Mouse (Mus musculus) neural tube, embryonic 14.5 days (tissue): ENCODE results near the gene Man2a1. TPM values are rescaled to one million over a fixed set of nuclear protein-coding genes. Genes with fewer than 3 reads are reported as not detected.

Experiments
- ATAC-seq: fragments of 200-750 bp; cut with Nextera tagmentation; 2 replicates; pipeline ENCODE4 v1.8.0; 2017; ENCODE audit warnings: low read depth, mild to moderate bottlenecking, moderate TSS enrichment, moderate library complexity
- H3K27ac ChIP-seq: fragments of 300-500 bp; sonication (generic); 2 replicates; pipeline ENCODE4 v1.5.1; 2014; ENCODE audit warnings: low read depth, mild to moderate bottlenecking, control low read depth, low read length, moderate library complexity, mixed read lengths
- H3K27me3 ChIP-seq: fragments of 300-500 bp; sonication (generic); 2 replicates; pipeline ENCODE4 v1.6.1; 2014; ENCODE audit warnings: low read length; ENCODE audit not compliant: control insufficient read depth, insufficient read depth
- H3K36me3 ChIP-seq: fragments of 300-500 bp; sonication (generic); 2 replicates; pipeline ENCODE4 v1.6.1; 2014; ENCODE audit warnings: low read length, mixed read lengths; ENCODE audit not compliant: control insufficient read depth, insufficient read depth
- H3K4me1 ChIP-seq: fragments of 300-500 bp; sonication (generic); 2 replicates; pipeline ENCODE4 v1.6.1; 2014; ENCODE audit warnings: low read length; ENCODE audit not compliant: control insufficient read depth, insufficient read depth
- H3K4me2 ChIP-seq: fragments of 300-500 bp; sonication (generic); 2 replicates; pipeline ENCODE4 v1.6.1; 2014; ENCODE audit warnings: mild to moderate bottlenecking, low read depth, low read length, control low read depth
- H3K4me3 ChIP-seq: fragments of 300-500 bp; sonication (generic); 2 replicates; pipeline ENCODE4 v1.5.1; 2014; ENCODE audit warnings: low read depth, low read length, control low read depth, mixed read lengths
- H3K9ac ChIP-seq: fragments of 300-500 bp; sonication (generic); replicated peaks from 2 replicates; pipeline ENCODE4 v1.6.1; 2014; ENCODE audit warnings: low read depth, mild to moderate bottlenecking, control low read depth, low read length, mixed read lengths
- H3K9me3 ChIP-seq: fragments of 300-500 bp; sonication (generic); 2 replicates; pipeline ENCODE4 v1.6.1; 2016; ENCODE audit warnings: low read length; ENCODE audit not compliant: control insufficient read depth
- WGBS: fragments of 180-500 bp; shearing (Covaris S2); extraction: QIAGEN DNeasy Blood & Tissue Kit; methylation state at CpG from one replicate; pipeline ENCODE4 v1.1.7; 2014; 5-methylcytosine and 5-hydroxymethylcytosine counted together
- polyA plus RNA-seq: library from polyadenylated mRNA; unstranded; fragments of >200 nt; fragmentation: Nextera tagmentation; extraction: Ambion mirVana; gene quantifications from 2 replicates; pipeline ENCODE4 v1.2.1, GENCODE M21; 2014

The Man2a1 gene
- polyA plus RNA-seq, 1 experiment from 2014 or later = 5.3 TPM

DNA sequence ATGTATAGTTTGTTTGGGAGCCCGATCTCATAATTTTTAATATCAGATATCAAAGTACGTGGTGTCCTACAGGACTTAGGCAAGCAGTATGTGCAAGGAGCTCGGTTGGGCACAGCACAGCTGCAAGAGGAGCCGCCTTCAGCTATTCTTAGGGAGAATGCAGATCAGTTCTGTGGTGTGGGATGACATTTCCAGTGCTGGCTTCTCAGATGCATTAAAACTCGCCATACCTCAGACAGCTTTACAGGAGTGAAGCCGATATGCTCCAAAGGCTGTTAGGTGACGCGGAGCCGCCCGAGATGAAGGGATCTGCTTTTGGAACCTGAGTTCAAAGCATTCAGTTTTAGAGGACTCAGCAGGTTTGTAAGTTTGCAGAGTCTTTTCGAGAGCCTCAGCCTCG, 30.0 kb downstream of the Man2a1 start:
- H3K27me3 ChIP-seq = no peaks in the 10 kb centered on the region
- WGBS = 95% methylated on average over 12 of the region's 12 CpGs
- no peak overlapping the region for H3K9ac ChIP-seq
- no peak overlapping the region for H3K27ac ChIP-seq
- no peak overlapping the region for H3K4me2 ChIP-seq
- H3K9me3 ChIP-seq = no peaks in the 10 kb centered on the region
- H3K36me3 ChIP-seq = no peaks in the 10 kb centered on the region
- no peak for ATAC-seq
- H3K4me3 ChIP-seq = no peak overlapping the region
- H3K4me1 ChIP-seq = peaks cover 6% of the 10 kb centered on the region; the same call in 1 of the 2 replicates

DNA sequence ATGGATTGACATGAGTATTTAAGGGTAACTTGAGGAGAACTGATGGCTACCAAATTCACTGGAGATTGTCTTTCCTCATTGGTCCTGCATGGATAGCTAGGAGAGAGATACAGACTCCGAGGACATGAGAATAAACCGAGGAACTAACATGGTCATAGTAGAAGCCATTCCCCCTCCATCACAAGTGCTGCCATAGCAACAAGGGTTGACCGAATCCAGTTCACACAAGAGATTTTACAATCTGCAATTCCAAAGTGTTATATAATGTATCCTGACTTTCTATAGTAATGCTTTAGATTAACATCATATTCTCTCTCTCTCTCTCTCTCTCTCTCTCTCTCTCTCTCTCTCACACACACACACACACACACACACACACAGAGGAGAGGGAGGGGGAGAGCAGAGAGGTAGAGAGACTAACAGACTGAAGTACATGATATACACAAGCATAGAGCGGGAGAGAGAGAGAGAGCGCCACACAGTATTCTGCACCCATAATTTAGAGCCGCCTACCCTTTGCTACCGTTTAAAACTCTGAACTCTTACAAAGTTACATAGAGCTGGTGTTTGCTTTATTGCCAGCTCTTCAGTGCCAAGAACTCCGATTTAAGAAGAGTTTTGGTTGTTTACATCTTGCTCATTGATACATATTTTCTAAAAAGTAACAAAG, 37.5 kb downstream of the Man2a1 start:
- H3K27ac ChIP-seq = no peak overlapping the region
- H3K9ac ChIP-seq = no peak overlapping the region
- H3K27me3 ChIP-seq = no peaks in the 10 kb centered on the region
- H3K9me3 ChIP-seq = no peaks in the 10 kb centered on the region
- no peak for ATAC-seq
- H3K4me3 ChIP-seq = no peak overlapping the region
- H3K4me2 ChIP-seq = no peak overlapping the region
- H3K36me3 ChIP-seq = no peaks in the 10 kb centered on the region
- 44% methylated on average over 8 of the region's 8 CpGs for WGBS
- no peaks in the 10 kb centered on the region for H3K4me1 ChIP-seq

DNA sequence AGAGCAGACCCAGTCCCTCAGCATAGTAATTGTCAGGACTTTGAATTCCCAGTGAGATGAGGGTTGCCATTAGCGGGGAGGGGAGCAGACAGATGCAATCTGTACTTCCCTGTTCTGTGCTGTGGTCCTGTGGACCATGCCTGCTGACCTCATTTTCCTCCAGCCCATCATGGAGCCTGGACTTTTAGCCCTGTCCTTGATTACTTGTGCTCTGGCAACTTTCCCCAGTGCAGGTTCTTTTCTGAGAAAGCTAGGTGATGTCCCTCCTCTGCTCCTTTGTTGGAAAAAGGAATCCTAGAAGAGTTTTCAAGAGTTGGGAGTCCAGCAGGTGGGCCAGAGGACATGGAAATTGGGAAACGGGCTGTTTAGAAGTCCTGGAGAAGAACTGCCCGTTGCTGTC, 40.8 kb downstream of the Man2a1 start:
- Histone ChIP-seq H3K27me3 (no peaks in the 10 kb centered on the region), H3K36me3 (no peaks in the 10 kb centered on the region), H3K9me3 (no peaks in the 10 kb centered on the region), H3K4me2 (no peak overlapping the region), H3K27ac (no peak overlapping the region), H3K9ac (no peak overlapping the region), H3K4me3 (no peak overlapping the region), H3K4me1 (no peaks in the 10 kb centered on the region)
- 70% methylated on average over 3 of the region's 3 CpGs for WGBS
- no peak for ATAC-seq

DNA sequence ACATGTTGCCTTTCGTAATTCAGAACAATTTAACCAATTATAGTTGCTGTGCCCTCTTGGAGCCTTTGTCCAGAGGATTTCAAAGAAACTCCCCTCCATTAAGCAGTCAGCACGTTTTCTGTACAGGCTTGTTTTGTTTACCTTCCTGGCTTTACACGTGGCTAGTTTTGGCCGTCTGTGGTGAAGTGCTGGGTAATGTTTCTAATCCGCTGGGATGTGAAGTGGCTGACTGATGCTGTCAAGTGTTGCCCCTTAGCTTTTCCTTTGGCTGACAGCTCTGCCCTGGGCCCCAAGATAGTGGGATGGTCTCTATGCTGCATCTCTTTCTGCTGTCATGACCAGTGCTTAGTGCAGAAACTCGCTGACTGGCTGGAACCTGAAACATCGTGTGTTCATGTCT, 43.1 kb downstream of the Man2a1 start:
- Histone ChIP-seq H3K4me3 (no peak overlapping the region), H3K27ac (no peak overlapping the region), H3K9ac (no peak overlapping the region), H3K9me3 (no peaks in the 10 kb centered on the region), H3K36me3 (no peaks in the 10 kb centered on the region), H3K4me2 (no peak overlapping the region), H3K27me3 (no peaks in the 10 kb centered on the region), H3K4me1 (no peaks in the 10 kb centered on the region)
- no peak for ATAC-seq
- 32% methylated on average over 7 of the region's 7 CpGs for WGBS

GRCm38 (mm10) chr17:64644888-64645605, 44.5 kb downstream of the Man2a1 start:
- 82% methylated on average over 8 of the region's 8 CpGs for WGBS

DNA sequence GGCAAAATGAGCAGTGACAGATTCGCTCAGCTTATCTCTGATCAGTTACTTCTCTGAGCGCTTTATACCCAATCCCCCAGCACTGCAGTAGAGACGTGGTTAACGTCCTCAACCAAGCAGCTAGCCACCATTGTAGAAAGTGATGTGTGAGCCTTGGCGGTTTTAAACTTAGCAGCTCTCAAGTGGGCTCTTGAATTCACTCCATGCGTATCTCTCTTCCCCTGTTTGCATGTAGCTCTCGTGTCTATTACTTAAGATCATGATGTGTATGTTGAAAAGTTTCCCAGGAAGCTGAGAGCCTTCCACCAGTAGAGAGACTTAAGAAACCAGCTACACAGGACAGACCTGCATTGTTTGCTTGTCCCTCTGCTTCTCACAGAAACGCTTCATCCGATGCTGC, 46.9 kb downstream of the Man2a1 start:
- Histone ChIP-seq H3K4me2 (no peak overlapping the region), H3K27ac (no peak overlapping the region), H3K36me3 (no peaks in the 10 kb centered on the region), H3K9me3 (no peaks in the 10 kb centered on the region), H3K4me1 (no peaks in the 10 kb centered on the region), H3K4me3 (no peak overlapping the region), H3K27me3 (no peaks in the 10 kb centered on the region), H3K9ac (no peak overlapping the region)
- ATAC-seq = no peak
- WGBS = 81% methylated on average over 9 of the region's 9 CpGs

More at GRCm38 (mm10) chr17:64644888-64645605, 44.5 kb downstream of the Man2a1 start:
- Histone ChIP-seq H3K4me2 (no peak overlapping the region), H3K4me1 (no peaks in the 10 kb centered on the region), H3K27me3 (no peaks in the 10 kb centered on the region), H3K9me3 (no peaks in the 10 kb centered on the region), H3K4me3 (no peak overlapping the region), H3K9ac (no peak overlapping the region), H3K36me3 (no peaks in the 10 kb centered on the region), H3K27ac (no peak overlapping the region)
- no peak for ATAC-seq

GRCm38 (mm10) chr17:64650702-64651101, 50.2 kb downstream of the Man2a1 start:
- ATAC-seq = no peak
- H3K9ac ChIP-seq = no peak overlapping the region
- no peak overlapping the region for H3K4me3 ChIP-seq
- no peaks in the 10 kb centered on the region for H3K9me3 ChIP-seq
- H3K36me3 ChIP-seq = no peaks in the 10 kb centered on the region
- H3K27ac ChIP-seq = no peak overlapping the region
- 69% methylated on average over 9 of the region's 9 CpGs for WGBS
- no peak overlapping the region for H3K4me2 ChIP-seq
- H3K4me1 ChIP-seq = no peaks in the 10 kb centered on the region
- H3K27me3 ChIP-seq = no peaks in the 10 kb centered on the region

DNA sequence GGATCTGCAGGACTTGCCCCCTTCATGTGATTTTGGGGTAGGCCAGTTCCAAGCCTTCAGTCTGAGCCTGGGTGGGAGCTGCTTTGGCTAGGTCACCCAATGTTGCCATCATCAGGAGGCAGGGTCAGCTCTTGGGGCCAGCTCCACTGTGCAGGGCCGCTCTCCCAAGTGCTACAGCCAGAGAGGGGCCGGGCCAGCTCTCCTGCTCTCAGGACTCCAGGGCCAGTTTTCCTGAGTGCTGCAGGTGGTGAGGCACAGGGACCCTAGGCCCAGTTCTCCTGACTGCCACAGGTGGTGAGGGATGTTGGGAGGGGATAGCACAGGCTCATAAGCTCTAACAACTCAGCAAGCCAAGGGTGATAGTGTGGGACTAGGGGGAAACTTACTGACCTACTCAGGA, 53.1 kb downstream of the Man2a1 start:
- Histone ChIP-seq H3K36me3 (no peaks in the 10 kb centered on the region), H3K4me2 (no peak overlapping the region), H3K4me1 (no peaks in the 10 kb centered on the region), H3K4me3 (no peak overlapping the region), H3K27me3 (no peaks in the 10 kb centered on the region), H3K9ac (no peak overlapping the region), H3K9me3 (no peaks in the 10 kb centered on the region), H3K27ac (no peak overlapping the region)
- 100% methylated on average over 2 of the region's 2 CpGs for WGBS
- ATAC-seq = no peak

- no peaks in the 10 kb centered on the region for H3K27me3 ChIP-seq
- WGBS = 96% methylated on average over 4 of the region's 4 CpGs
- H3K27ac ChIP-seq = no peak overlapping the region
- H3K4me2 ChIP-seq = no peak overlapping the region
- no peak overlapping the region for H3K9ac ChIP-seq
- ATAC-seq = no peak
- peaks cover 4% of the 10 kb centered on the region; the same call in 1 of the 2 replicates for H3K36me3 ChIP-seq
- H3K9me3 ChIP-seq = no peaks in the 10 kb centered on the region
- H3K4me1 ChIP-seq = no peaks in the 10 kb centered on the region
- H3K4me3 ChIP-seq = no peak overlapping the region
Measured at GRCm38 (mm10) chr17:64659682-64660081, 59.1 kb downstream of the Man2a1 start.
